Mouse (Mus musculus): Measurements from ENCODE around the gene Rbms3. TPM values are rescaled to one million over a fixed set of nuclear protein-coding genes. Genes with fewer than 3 reads are reported as not detected.

Rbms3 gene
- total RNA-seq, 2 experiments from 2014 or later: 15.1 to 16.3 TPM

DNA sequence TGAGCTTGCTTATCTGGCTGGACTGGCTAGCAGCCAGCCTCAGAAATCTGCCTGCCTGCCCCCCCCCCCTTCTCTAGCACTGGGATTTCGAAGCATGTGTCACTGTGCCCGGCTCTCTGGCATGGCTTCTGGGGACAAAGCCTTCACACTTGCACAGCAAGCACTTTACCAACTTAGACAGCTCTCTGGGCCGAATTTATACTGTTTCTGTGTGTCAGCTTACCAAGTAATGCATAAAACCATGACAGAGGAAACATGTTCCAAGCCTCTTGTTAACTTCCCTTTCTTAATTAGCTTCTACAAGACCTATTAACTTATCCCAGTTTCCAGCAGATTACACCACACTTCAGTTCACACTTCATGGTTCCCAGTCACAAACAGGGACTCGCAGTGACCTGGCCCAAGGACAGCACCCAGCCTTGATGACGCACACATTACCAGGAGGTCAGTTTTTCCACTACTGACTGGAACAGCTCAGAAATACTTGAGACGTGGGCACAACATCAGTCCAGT lies 589.7 kb downstream of the Rbms3 start:
- no peak for DNase-seq (ENCODE audit: low spot score in 2 of 2)
- no peak overlapping the region for H3K27ac ChIP-seq
- no peak for TF ChIP-seq CTCF (conservative IDR thresholded peaks at IDR 0.05)
- H3K4me3 ChIP-seq: no peak overlapping the region

DNA sequence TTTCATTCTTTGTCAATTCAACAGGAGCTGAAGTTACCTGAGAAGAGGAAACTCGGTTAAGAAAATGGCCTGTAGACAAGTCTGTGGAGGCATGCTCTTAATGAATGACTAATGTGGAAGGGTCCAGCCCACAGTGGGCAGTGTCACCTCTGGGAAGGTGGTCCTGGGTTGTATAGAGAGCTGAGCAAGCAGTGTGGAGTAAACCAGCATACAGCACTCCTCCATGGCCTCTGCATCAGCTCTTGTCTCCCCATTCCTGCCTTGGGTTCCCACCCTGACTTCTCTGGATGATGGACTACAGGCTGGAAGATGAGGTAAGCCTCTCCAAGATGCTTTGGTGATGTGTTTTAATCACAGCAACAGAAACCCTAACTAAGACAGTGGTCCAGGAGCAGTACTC lies 597.0 kb downstream of the Rbms3 start:
- no peak for DNase-seq (ENCODE audit: low spot score in 2 of 2)
- TF ChIP-seq CTCF (conservative IDR thresholded peaks at IDR 0.05): no peak

DNA sequence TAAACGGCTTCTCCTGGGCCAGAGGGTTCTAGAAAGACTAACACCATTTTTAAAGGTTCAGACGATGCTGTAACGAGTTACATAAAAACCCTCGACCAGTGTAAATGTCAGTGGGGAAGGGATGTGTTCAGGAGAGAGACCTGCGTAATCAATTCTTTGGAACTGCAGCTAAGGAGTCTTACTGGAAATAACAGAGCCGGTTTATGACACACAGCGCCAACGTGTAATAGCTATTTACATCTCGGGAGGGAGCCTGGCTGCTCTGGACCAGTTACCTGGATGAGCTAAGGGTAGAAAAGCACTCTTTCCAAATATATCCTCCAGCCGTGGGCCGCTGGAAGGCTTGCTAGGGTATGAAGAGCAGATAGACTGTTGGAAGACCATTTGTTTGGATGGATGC lies 598.5 kb downstream of the Rbms3 start:
- no peak for TF ChIP-seq CTCF (conservative IDR thresholded peaks at IDR 0.05)
- H3K27ac ChIP-seq: no peak overlapping the region
- no peak overlapping the region for H3K4me3 ChIP-seq
- DNase-seq (ENCODE audit: low spot score in 2 of 2): no peak

More for the DNA sequence above, 597.0 kb downstream of the Rbms3 start:
- Histone ChIP-seq H3K27ac (no peak overlapping the region), H3K4me3 (no peak overlapping the region)

DNA sequence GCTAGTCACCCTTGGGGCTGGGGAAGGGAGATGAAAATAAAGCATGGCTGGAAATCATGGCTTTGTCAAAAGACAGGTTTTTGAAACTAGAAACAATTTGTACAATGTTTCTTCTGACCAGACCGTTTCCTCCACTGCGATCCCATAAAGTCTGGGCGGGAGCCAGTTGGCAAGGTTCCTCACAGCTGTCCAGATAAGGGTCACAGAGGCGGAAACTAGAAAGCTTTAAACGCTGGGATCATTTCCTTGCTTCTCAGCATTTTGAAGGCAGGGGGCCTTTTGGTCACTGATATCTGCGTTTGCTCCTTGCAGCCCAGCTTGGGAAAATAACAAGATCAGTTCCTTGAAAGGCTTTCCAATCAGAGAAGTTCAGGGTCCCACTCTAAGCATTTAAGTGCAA lies 598.9 kb downstream of the Rbms3 start:
- no peak for DNase-seq (ENCODE audit: low spot score in 2 of 2)
- Histone ChIP-seq H3K27ac (no peak overlapping the region), H3K4me3 (no peak overlapping the region)
- TF ChIP-seq CTCF (conservative IDR thresholded peaks at IDR 0.05): 0 out of 2 replicates have a peak, but pooled peaks have one; percentile 12

DNA sequence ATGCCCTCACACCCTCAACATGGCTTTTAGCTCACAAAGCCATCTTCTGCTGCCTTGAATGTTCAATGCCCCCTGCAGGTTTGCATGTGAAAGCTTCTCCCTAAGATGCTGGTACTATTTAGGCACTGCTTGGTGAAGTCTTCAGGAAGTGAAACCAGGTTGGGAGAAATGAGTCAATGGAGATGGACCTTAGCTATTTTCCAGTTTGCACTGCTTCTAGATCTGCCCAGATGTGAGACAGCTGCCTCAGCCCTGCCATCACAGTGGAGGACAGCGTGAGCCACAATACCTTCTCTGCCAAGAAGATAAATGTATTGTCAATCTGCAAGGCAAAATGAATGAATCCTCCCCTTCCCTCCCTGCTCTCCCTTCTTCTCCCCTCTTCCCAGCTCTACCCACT lies 599.8 kb downstream of the Rbms3 start:
- DNase-seq (ENCODE audit: low spot score in 2 of 2): no peak
- 0 out of 2 replicates have a peak, but pooled peaks have one; percentile 16 for TF ChIP-seq CTCF (conservative IDR thresholded peaks at IDR 0.05)
- no peak overlapping the region for H3K4me3 ChIP-seq
- H3K27ac ChIP-seq: no peak overlapping the region

DNA sequence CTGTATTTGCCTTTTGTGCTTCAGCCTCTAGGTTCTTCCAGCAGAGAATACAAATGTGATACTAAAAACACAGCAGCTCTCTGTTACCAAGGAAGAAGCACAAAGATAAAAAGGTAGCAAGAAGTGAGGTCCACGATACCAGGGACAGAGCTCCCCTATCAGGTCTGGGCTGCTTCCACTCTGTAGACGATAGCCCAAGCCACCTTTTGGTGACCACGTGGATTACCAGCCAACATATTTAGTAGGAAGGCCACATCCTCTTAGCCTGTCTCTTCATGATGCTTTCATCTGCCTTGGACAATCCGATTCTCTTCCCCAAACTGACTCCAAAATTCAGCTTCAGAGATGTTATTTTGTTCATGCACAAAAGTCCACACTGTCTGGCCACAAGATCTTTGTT lies 601.1 kb downstream of the Rbms3 start:
- Histone ChIP-seq H3K27ac (no peak overlapping the region), H3K4me3 (no peak overlapping the region)
- TF ChIP-seq CTCF (conservative IDR thresholded peaks at IDR 0.05): no peak
- DNase-seq (ENCODE audit: low spot score in 2 of 2): no peak

DNA sequence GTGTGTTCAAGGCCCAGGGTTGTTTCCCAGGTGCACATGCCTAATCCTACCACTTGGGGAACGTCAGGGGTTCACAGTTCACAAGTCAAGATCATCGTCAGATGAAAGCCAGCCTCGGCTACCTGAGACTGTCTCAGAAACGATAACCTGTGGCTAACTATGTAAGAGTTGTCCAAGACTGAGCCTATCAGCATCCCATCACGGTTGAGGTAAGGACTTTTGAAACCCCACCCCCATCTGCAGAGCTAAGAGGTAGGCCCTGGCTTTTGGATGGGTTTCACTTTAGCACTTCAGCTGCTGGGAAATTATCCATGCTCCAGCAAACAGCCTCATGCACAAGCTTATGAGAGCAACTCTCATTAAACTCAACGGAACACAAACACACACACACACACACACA lies 607.6 kb downstream of the Rbms3 start:
- Histone ChIP-seq H3K27ac (no peak overlapping the region), H3K4me3 (no peak overlapping the region)
- 0 out of 2 replicates have a peak, but pooled peaks have one; percentile 4 for TF ChIP-seq CTCF (conservative IDR thresholded peaks at IDR 0.05)
- no peak for DNase-seq (ENCODE audit: low spot score in 2 of 2)

DNA sequence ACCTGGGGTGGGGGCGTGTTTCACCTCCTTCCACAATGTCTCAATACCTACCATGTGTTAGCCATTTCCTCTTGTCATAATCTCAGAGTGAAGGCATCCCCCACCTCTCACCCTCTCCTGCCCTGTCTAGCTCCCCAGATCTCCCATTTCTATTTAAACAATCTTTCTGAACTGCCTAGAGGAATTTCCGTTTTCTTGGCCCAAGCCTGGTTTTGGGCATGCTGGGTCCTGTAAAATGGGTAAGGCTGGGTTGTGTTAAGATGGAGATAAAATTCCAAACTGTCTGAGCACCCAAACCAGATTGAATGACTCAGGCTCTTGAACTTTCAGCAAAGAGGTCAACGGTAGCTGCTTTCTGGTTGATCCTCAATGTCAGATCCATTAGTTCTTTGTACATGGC lies 608.2 kb downstream of the Rbms3 start:
- no peak overlapping the region for H3K4me3 ChIP-seq
- no peak overlapping the region for H3K27ac ChIP-seq
- no peak for TF ChIP-seq CTCF (conservative IDR thresholded peaks at IDR 0.05)
- DNase-seq (ENCODE audit: low spot score in 2 of 2): no peak

DNA sequence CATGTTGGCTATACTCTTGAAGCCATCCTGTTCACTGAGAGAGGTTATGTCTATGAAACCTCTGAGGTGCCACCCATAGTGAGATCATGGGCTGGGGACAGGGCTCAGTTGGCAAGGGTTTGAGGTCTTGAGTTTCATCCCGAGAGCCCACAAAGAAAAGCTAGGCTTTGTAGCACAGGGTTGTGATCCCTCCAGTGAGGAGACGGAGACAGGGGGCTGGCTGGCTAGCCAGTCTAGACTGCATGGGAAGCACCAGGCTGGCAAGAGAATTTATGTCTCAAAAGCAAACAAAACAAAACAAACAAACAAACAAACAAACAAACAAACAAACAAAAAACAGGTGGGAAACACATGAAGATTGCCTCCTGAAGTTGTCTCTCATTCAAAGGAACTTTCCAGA lies 609.5 kb downstream of the Rbms3 start:
- no peak for DNase-seq (ENCODE audit: low spot score in 2 of 2)
- Histone ChIP-seq H3K27ac (no peak overlapping the region), H3K4me3 (no peak overlapping the region)
- no peak for TF ChIP-seq CTCF (conservative IDR thresholded peaks at IDR 0.05)

DNA sequence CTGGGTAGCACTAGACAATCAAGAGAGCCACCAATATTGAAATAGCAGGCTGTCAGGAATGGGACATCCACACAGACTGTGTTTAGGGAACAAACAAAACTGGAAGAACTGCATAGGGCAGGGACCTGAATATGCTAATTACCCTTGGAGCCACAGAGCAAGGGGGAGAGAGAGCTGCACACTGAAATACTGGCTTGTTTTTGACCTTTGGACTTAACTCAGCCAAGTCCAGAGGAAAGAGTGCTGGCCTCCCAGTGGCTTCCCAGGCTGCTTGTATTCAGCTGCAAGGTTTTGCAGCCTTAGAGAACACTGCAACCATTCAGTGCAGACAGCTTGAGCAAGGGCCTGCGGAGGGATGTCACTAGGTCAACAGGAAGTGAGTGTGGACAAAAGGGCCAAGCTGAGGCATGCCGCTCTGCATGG lies 611.0 kb downstream of the Rbms3 start:
- no peak for TF ChIP-seq CTCF (conservative IDR thresholded peaks at IDR 0.05)
- Histone ChIP-seq H3K4me3 (no peak overlapping the region), H3K27ac (no peak overlapping the region; the same call in 1 of the 2 replicates)
- no peak for DNase-seq (ENCODE audit: low spot score in 2 of 2)

DNA sequence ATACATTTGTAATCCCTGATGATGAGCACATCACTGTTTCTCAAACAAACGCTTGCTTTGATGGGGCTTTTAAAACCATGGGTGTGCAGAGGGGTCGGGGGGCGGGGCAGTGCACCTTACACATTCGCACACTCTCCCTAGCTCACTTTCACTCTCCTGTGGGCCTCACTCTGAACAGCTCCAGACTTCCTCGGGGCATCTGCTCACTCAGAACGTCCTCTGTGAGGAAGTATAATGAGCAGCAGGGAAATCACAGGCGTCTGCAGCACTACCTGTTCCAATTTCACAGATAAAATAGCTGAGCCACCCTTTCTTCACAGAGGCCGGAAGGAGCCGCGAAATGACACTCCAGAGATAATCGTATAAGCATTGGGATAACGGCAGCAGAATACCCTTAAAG lies 611.4 kb downstream of the Rbms3 start:
- no peak overlapping the region for H3K4me3 ChIP-seq
- H3K27ac ChIP-seq: no peak overlapping the region; the same call in 1 of the 2 replicates
- no peak for DNase-seq (ENCODE audit: low spot score in 2 of 2)
- no peak for TF ChIP-seq CTCF (conservative IDR thresholded peaks at IDR 0.05)

DNA sequence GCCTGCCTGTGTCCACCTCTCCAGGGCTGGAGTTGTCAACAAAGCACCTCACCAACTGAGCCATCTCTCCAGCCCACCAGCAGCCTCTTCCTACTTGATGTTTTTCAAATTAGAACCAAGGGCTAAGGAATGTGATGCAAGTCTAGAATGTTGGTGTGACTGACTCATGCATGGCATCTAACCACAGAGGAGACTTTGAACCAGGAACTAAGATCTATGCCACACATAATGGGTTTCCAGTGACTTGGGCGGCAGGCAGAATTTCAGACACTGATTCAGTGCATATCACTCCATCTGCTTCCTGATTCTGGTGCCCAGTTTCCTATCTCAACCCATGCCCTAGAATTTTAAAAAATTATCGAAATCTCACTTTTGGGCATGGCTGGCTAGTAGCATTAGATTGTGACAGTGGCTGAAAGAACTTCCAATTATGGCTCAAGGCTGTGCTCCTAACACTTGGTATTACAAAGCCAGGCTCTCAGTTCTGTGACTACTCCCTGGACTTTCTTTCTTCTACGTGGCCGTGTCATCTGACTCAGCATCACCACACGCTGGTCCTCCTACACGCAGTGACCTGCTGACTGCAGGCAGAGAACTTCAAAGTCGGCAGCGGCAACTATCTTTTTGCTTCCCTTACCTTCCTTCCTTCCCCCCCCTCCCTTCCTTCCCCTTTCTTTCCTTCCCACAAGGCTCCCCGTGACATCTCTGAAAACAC lies 613.0 kb downstream of the Rbms3 start:
- no peak overlapping the region for H3K27ac ChIP-seq
- DNase-seq (ENCODE audit: low spot score in 2 of 2): no peak
- no peak for TF ChIP-seq CTCF (conservative IDR thresholded peaks at IDR 0.05)
- no peak overlapping the region for H3K4me3 ChIP-seq

DNA sequence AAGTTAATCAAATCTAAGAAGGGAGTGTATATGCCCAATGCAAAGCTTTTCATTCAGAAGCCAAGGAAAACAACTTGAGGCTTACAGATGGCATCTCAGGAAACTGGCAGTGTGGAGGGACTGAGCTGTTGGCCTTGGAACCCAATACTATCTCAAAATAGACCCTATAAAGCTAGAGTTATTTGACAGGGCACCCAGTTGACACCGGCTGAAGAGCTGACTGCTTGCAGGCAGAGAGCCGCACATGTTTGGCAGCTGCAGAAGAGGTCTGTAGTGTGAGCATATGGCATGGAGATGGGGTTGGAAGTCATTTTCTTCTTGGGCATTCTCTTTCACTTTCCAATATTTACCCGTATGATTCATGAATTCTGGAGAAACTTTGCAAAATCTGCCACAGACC lies 616.3 kb downstream of the Rbms3 start:
- H3K27ac ChIP-seq: no peak overlapping the region
- DNase-seq (ENCODE audit: low spot score in 2 of 2): no peak
- no peak overlapping the region for H3K4me3 ChIP-seq
- TF ChIP-seq CTCF (conservative IDR thresholded peaks at IDR 0.05): no peak

DNA sequence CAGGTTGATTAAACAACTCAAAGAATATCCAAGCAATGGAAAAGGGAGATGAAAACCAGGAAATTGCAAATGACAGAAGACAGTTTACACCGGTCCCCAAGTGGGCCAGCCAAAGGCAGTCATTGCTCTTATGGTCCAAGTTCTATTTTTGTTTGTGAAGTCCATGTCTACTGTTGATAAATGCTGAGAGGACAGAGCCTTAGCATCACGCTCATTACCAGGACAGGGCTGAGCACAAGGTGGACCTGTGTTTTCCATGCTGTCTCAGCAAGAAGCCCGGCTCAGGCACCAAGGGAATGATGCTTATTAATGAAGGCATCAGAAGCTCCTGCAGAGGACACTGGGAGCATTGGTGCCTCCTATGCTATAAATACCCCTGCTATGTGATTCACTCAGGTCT lies 618.9 kb downstream of the Rbms3 start:
- DNase-seq (ENCODE audit: low spot score in 2 of 2): no peak
- Histone ChIP-seq H3K27ac (no peak overlapping the region), H3K4me3 (no peak overlapping the region)
- TF ChIP-seq CTCF (conservative IDR thresholded peaks at IDR 0.05): no peak
